Mouse (Mus musculus): ENCODE results near the gene Umad1. TPM values are rescaled to one million over a fixed set of nuclear protein-coding genes. Genes with fewer than 3 reads are reported as not detected.

Gene Umad1
- polyA plus RNA-seq, 1 experiment, result 5.9 TPM

DNA sequence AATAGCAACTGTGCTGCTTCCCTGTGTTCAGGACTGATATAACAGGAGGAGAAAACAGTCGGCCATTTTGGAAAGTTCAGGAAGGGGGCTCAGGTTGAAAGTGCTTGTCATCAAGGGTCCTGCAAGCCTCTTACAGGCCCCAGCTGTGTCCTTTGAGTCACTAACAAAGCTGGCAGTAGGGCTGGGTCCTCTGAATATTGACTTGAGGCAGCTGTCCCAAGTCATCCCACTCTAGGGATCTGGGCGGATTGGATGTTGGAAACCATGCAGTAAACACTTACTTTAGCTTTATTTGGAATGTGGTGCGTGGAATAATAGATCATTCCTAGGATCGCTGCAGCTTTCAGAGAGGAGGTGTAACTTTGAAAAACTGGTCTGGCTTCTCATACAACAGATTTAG lies 215.7 kb downstream of the Umad1 start:
- Histone ChIP-seq H3K4me3 (no peak overlapping the region), H3K36me3 (ENCODE audit: control insufficient read depth, insufficient read depth) (no peaks in the 10 kb centered on the region), H3K79me2 (ENCODE audit: control insufficient read depth, insufficient read depth) (no peaks in the 10 kb centered on the region), H3ac (ENCODE audit: control insufficient read depth, insufficient read length) (no peak overlapping the region), H3K27me3 (ENCODE audit: control insufficient read depth, insufficient read depth, insufficient read length) (no peaks in the 10 kb centered on the region), H3K4me2 (ENCODE audit: low read depth) (no peak overlapping the region)
- TF ChIP-seq CEBPB (IDR thresholded peaks at IDR 0.05; ENCODE audit: insufficient read depth, poor library complexity, severe bottlenecking), result no peak
- no peak for TF ChIP-seq USF1 (IDR thresholded peaks at IDR 0.05; ENCODE audit: low read depth)
- TF ChIP-seq SRF (IDR thresholded peaks at IDR 0.05; ENCODE audit: control insufficient read depth, insufficient read length, low read depth), result no peak
- TF ChIP-seq TCF3 (IDR thresholded peaks at IDR 0.05; ENCODE audit: insufficient read length, low read depth), result no peak
- no peak for TF ChIP-seq POLR2A (IDR thresholded peaks at IDR 0.05; ENCODE audit: insufficient read length, low read depth)
- no peak for TF ChIP-seq MYOG (IDR thresholded peaks at IDR 0.05; ENCODE audit: control insufficient read depth in 1 of 3, insufficient read depth in 1 of 3, insufficient read length in 2 of 3, low read depth in 2 of 3)
- no peak for TF ChIP-seq MAX (IDR thresholded peaks at IDR 0.05; ENCODE audit: low read depth)
- TF ChIP-seq TCF12 (IDR thresholded peaks at IDR 0.05; ENCODE audit: insufficient read depth, poor library complexity, severe bottlenecking), result no peak
- no peak for TF ChIP-seq E2F4 (IDR thresholded peaks at IDR 0.05; ENCODE audit: insufficient read depth)

DNA sequence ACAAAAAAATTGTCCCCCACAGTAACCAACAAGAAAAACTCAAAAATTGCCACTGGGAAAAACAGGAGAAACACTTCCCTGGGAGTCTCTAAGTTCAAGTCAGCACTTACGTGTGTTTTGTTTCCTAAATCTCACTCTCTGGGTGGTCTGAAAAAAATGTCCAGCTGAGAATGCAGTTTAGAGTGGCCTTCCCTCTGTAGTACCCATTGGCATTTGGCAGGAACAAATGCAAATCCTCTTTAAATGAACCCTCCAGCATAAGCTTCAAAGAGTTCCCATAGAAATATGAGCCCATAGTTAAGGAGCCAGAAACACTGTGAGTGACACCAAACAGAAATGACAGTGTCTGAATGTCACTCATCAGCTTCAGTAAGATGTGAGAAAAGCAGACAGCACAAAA lies 220.1 kb downstream of the Umad1 start:
- Histone ChIP-seq H3ac (ENCODE audit: control insufficient read depth, insufficient read length) (no peak overlapping the region), H3K79me2 (ENCODE audit: control insufficient read depth, insufficient read depth) (no peaks in the 10 kb centered on the region), H3K27me3 (ENCODE audit: control insufficient read depth, insufficient read depth, insufficient read length) (no peaks in the 10 kb centered on the region), H3K4me2 (ENCODE audit: low read depth) (no peak overlapping the region), H3K4me3 (no peak overlapping the region), H3K36me3 (ENCODE audit: control insufficient read depth, insufficient read depth) (no peaks in the 10 kb centered on the region)
- no peak for TF ChIP-seq TCF12 (IDR thresholded peaks at IDR 0.05; ENCODE audit: insufficient read depth, poor library complexity, severe bottlenecking)
- TF ChIP-seq SRF (IDR thresholded peaks at IDR 0.05; ENCODE audit: control insufficient read depth, insufficient read length, low read depth), result no peak
- no peak for TF ChIP-seq TCF3 (IDR thresholded peaks at IDR 0.05; ENCODE audit: insufficient read length, low read depth)
- no peak for TF ChIP-seq MAX (IDR thresholded peaks at IDR 0.05; ENCODE audit: low read depth)
- no peak for TF ChIP-seq POLR2A (IDR thresholded peaks at IDR 0.05; ENCODE audit: insufficient read length, low read depth)
- TF ChIP-seq CEBPB (IDR thresholded peaks at IDR 0.05; ENCODE audit: insufficient read depth, poor library complexity, severe bottlenecking), result no peak
- no peak for TF ChIP-seq POLR2AphosphoS2 (IDR thresholded peaks at IDR 0.05; ENCODE audit: insufficient read length, low read depth)
- no peak for TF ChIP-seq USF1 (IDR thresholded peaks at IDR 0.05; ENCODE audit: low read depth)
- TF ChIP-seq MYOD1 (IDR thresholded peaks at IDR 0.05; ENCODE audit: control insufficient read depth in 1 of 3, insufficient read length in 2 of 3, low read depth in 2 of 3), result no peak
- TF ChIP-seq E2F4 (IDR thresholded peaks at IDR 0.05; ENCODE audit: insufficient read depth), result no peak
- TF ChIP-seq MYOG (IDR thresholded peaks at IDR 0.05; ENCODE audit: control insufficient read depth in 1 of 3, insufficient read depth in 1 of 3, insufficient read length in 2 of 3, low read depth in 2 of 3), result no peak
- TF ChIP-seq REST (IDR thresholded peaks at IDR 0.05; ENCODE audit: insufficient read depth, insufficient read length), result no peak

DNA sequence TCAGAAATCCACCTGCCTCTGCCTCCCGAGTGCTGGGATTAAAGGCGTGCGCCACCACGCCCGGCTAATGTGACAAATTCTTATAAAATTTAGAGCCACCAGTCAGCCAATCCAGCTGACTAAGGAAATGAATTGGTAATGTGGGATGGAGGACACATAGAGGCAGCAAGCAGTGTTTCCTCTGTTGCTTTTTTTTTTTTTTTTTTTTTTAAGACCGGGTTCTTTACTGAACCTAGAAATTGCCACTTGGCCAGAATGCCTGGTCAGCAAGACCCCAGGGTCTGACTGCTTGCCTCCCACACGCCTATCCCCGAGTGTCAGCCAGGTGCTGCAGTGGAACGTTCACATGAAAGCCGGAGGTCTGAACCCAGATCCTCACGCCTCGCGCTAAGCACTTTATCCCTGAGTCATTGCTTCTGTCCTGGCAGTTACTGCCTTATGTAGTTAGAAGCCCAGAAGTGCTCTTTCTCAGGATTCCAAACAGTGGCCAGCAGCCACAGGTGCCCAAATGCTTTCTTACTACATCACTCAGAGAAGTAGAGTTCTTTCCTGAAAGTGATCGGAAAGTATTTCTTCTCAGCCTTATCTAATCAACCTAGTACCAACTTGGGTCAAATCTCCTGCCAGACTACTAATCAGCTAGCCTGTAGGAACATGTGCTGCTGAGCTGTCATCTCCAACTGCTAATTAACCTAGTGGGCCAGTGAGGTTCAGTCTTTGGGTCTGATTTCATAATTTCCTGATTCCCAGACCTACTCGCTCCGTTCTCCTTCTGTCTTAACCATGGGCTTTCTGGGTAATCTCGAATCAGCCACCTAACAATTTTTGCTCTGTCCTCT lies 225.6 kb downstream of the Umad1 start:
- Histone ChIP-seq H3ac (ENCODE audit: control insufficient read depth, insufficient read length) (no peak overlapping the region), H3K36me3 (ENCODE audit: control insufficient read depth, insufficient read depth) (no peaks in the 10 kb centered on the region), H3K27me3 (ENCODE audit: control insufficient read depth, insufficient read depth, insufficient read length) (no peaks in the 10 kb centered on the region), H3K79me2 (ENCODE audit: control insufficient read depth, insufficient read depth) (no peaks in the 10 kb centered on the region), H3K4me3 (no peak overlapping the region), H3K4me2 (ENCODE audit: low read depth) (no peak overlapping the region)
- TF ChIP-seq POLR2AphosphoS2 (IDR thresholded peaks at IDR 0.05; ENCODE audit: insufficient read length, low read depth), result no peak
- no peak for TF ChIP-seq REST (IDR thresholded peaks at IDR 0.05; ENCODE audit: insufficient read depth, insufficient read length)
- TF ChIP-seq MAX (IDR thresholded peaks at IDR 0.05; ENCODE audit: low read depth), result no peak

DNA sequence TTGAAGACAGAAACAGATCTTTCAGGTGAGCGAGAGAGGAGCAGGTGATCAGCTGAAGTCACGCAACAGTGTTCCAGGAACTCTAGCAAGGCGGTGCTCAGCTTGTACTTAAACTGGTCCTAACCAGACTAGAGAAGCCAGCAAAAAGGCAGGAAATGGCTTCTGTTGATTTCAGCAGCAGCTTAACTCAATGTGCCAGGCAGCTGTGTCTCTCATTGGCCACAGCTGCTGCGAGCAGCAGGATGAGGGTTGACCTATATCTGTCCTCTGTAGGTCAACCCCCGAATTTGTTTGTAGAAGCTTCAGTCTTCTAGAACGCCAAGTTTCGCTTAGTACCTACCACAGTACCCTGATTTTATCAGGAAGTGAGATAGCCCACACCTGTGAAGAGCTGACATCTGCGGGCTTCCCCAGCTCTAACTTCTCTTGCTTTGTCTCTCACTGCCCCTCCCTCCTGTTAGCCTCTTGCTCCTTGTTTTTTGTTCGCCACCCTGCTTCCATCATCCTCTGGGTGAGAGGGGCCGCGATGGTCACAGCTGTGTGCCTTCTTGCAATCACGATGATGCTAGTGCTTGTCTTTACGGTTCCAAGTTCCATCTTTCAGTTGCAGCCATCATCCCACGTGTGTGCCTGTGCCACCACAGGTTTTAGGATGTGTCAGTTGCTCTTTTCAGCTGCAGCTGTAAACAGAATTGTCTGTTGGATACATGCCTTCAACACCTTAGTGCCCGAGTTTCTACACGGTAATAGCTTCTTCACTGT lies 226.5 kb downstream of the Umad1 start:
- no peak for TF ChIP-seq POLR2AphosphoS2 (IDR thresholded peaks at IDR 0.05; ENCODE audit: insufficient read length, low read depth)
- no peak for TF ChIP-seq SRF (IDR thresholded peaks at IDR 0.05; ENCODE audit: control insufficient read depth, insufficient read length, low read depth)
- TF ChIP-seq TCF12 (IDR thresholded peaks at IDR 0.05; ENCODE audit: insufficient read depth, poor library complexity, severe bottlenecking), result no peak
- TF ChIP-seq MYOG (IDR thresholded peaks at IDR 0.05; ENCODE audit: control insufficient read depth in 1 of 3, insufficient read depth in 1 of 3, insufficient read length in 2 of 3, low read depth in 2 of 3), result no peak
- TF ChIP-seq TCF3 (IDR thresholded peaks at IDR 0.05; ENCODE audit: insufficient read length, low read depth), result no peak
- no peak for TF ChIP-seq MYOD1 (IDR thresholded peaks at IDR 0.05; ENCODE audit: control insufficient read depth in 1 of 3, insufficient read length in 2 of 3, low read depth in 2 of 3)
- TF ChIP-seq CEBPB (IDR thresholded peaks at IDR 0.05; ENCODE audit: insufficient read depth, poor library complexity, severe bottlenecking), result no peak
- no peak for TF ChIP-seq MAX (IDR thresholded peaks at IDR 0.05; ENCODE audit: low read depth)
- no peak for TF ChIP-seq POLR2A (IDR thresholded peaks at IDR 0.05; ENCODE audit: insufficient read length, low read depth)
- TF ChIP-seq USF1 (IDR thresholded peaks at IDR 0.05; ENCODE audit: low read depth), result no peak
- no peak for TF ChIP-seq REST (IDR thresholded peaks at IDR 0.05; ENCODE audit: insufficient read depth, insufficient read length)
- no peak for TF ChIP-seq E2F4 (IDR thresholded peaks at IDR 0.05; ENCODE audit: insufficient read depth)
- H3K36me3 ChIP-seq (ENCODE audit: control insufficient read depth, insufficient read depth), result no peaks in the 10 kb centered on the region
- no peak overlapping the region for H3K4me3 ChIP-seq
- H3K4me2 ChIP-seq (ENCODE audit: low read depth), result no peak overlapping the region
- no peak overlapping the region for H3ac ChIP-seq (ENCODE audit: control insufficient read depth, insufficient read length)
- no peaks in the 10 kb centered on the region for H3K79me2 ChIP-seq (ENCODE audit: control insufficient read depth, insufficient read depth)
- no peaks in the 10 kb centered on the region for H3K27me3 ChIP-seq (ENCODE audit: control insufficient read depth, insufficient read depth, insufficient read length)
